Mouse (Mus musculus) midbrain, embryonic 14.5 days (tissue): Measurements from ENCODE around the gene Slc1a4. TPM values are rescaled to one million over a fixed set of nuclear protein-coding genes. Genes with fewer than 3 reads are reported as not detected.

ENCODE experiments used
- ATAC-seq: fragments of 200-750 bp; cut with Nextera tagmentation; 2 replicates; pipeline ENCODE4 v1.8.0; 2017; ENCODE audit warnings: moderate number of reproducible peaks, moderate library complexity; ENCODE audit not compliant: low FRiP score, low TSS enrichment
- DNase-seq: peaks from one replicate; pipeline ENCODE4 v3.0.0-alpha.2; 2015
- H3K27ac ChIP-seq: fragments of 300-500 bp; sonication (generic); replicated peaks from 2 replicates; pipeline ENCODE4 v1.5.1; 2014; ENCODE audit warnings: mild to moderate bottlenecking, low read depth, low read length, moderate library complexity
- H3K27me3 ChIP-seq: fragments of 300-500 bp; sonication (generic); 2 replicates; pipeline ENCODE4 v1.6.1; 2014; ENCODE audit warnings: low read length, control low read depth, mixed read lengths; ENCODE audit not compliant: control insufficient read depth, insufficient read depth
- H3K36me3 ChIP-seq: fragments of 300-500 bp; sonication (generic); 2 replicates; pipeline ENCODE4 v1.6.1; 2014; ENCODE audit warnings: low read length, control low read depth; ENCODE audit not compliant: control insufficient read depth, insufficient read depth
- H3K4me1 ChIP-seq: fragments of 300-500 bp; sonication (generic); 2 replicates; pipeline ENCODE4 v1.6.1; 2014; ENCODE audit warnings: mild to moderate bottlenecking, antibody characterized with exemption, low read length, control low read depth; ENCODE audit not compliant: control insufficient read depth, insufficient read depth
- H3K4me2 ChIP-seq: fragments of 300-500 bp; sonication (generic); 2 replicates; pipeline ENCODE4 v1.6.1; 2014; ENCODE audit warnings: mild to moderate bottlenecking, low read length, moderate library complexity
- H3K4me3 ChIP-seq: fragments of 300-500 bp; sonication (generic); replicated peaks from 2 replicates; pipeline ENCODE4 v1.5.1; 2014; ENCODE audit warnings: low read depth, low read length
- H3K9ac ChIP-seq: fragments of 300-500 bp; sonication (generic); replicated peaks from 2 replicates; pipeline ENCODE4 v1.6.1; 2014; ENCODE audit warnings: mild to moderate bottlenecking, low read length, moderate library complexity
- H3K9me3 ChIP-seq: fragments of 300-500 bp; sonication (generic); 2 replicates; pipeline ENCODE4 v1.6.1; 2016; ENCODE audit warnings: low read length, control low read depth, mixed read lengths; ENCODE audit not compliant: control insufficient read depth
- WGBS: fragments of 180-500 bp; shearing (Covaris S2); extraction: QIAGEN DNeasy Blood & Tissue Kit; methylation state at CpG from one replicate; pipeline ENCODE4 v1.1.7; 2014; 5-methylcytosine and 5-hydroxymethylcytosine counted together
- polyA plus RNA-seq: library from polyadenylated mRNA; unstranded; fragments of >200 nt; fragmentation: Nextera tagmentation; extraction: Ambion mirVana; gene quantifications from 2 replicates; pipeline ENCODE4 v1.2.1, GENCODE M21; 2014

The Slc1a4 gene
- polyA plus RNA-seq, 1 experiment from 2014 or later: 55.6 TPM

GRCm38 (mm10) chr11:20253088-20253487, 79.4 kb downstream of the Slc1a4 start:
- no peaks in the 10 kb centered on the region for H3K36me3 ChIP-seq
- WGBS: 74% methylated on average over 2 of the region's 2 CpGs

More at GRCm38 (mm10) chr11:20253088-20253487, 79.4 kb downstream of the Slc1a4 start:
- no peak overlapping the region for H3K27ac ChIP-seq
- no peak overlapping the region for H3K9ac ChIP-seq
- H3K4me2 ChIP-seq: no peak overlapping the region
- ATAC-seq (no peak), DNase-seq (no peak)
- no peaks in the 10 kb centered on the region for H3K9me3 ChIP-seq
- H3K4me3 ChIP-seq: no peak overlapping the region
- H3K27me3 ChIP-seq: no peaks in the 10 kb centered on the region
- peaks cover 5% of the 10 kb centered on the region; the same call in 1 of the 2 replicates for H3K4me1 ChIP-seq

Other genes with a start within 250 kb of the Slc1a4 start
- 107 and 112 TPM in 2 replicates for gene Actr2, start 219.8 kb downstream of the Slc1a4 start, polyA plus RNA-seq
- 289 and 293 TPM in 2 replicates for gene Rab1a, start 131.3 kb downstream of the Slc1a4 start, polyA plus RNA-seq
- gene Cep68, start 83.3 kb downstream of the Slc1a4 start, polyA plus RNA-seq: 16.9 and 29.5 TPM in 2 replicates
- gene Sertad2, start 210.5 kb upstream of the Slc1a4 start, polyA plus RNA-seq: 22.3 and 29.8 TPM in 2 replicates